Mouse (Mus musculus): ENCODE data around the gene Il11. TPM values are rescaled to one million over a fixed set of nuclear protein-coding genes. Genes with fewer than 3 reads are reported as not detected.

The Il11 gene
- total RNA-seq, 2 experiments from 2014 or later = 0.13 TPM; not detected in 1

Other genes with a start within 250 kb of the Il11 start
- gene Syt5, start 235.3 kb downstream of the Il11 start, total RNA-seq (2021) = under 1 TPM in 1 of 2 experiments, not detected in 1; 0.13 TPM
- not detected for gene Ptprh, start 178.8 kb downstream of the Il11 start, total RNA-seq (2021)
- 1 to 10 TPM; 2.1 to 3.1 TPM for gene Tmem86b, start 151.4 kb downstream of the Il11 start, total RNA-seq (2021)
- 10 to 100 TPM; 44.2 to 45.0 TPM for gene Ppp6r1, start 123.8 kb downstream of the Il11 start, total RNA-seq (2021)
- 10 to 100 TPM; 19.7 to 20.3 TPM for gene Hspbp1, start 97.8 kb downstream of the Il11 start, total RNA-seq (2021)
- 1 to 10 TPM; 1.8 to 2.3 TPM for gene Brsk1, start 92.3 kb downstream of the Il11 start, total RNA-seq (2021)
- under 1 TPM in 1 of 2 experiments, not detected in 1; 0.12 TPM for gene Tmem150b, start 57.6 kb downstream of the Il11 start, total RNA-seq (2021)
- 10 to 100 TPM; 18.9 to 19.9 TPM for gene Kmt5c, start 42.7 kb downstream of the Il11 start, total RNA-seq (2021)
- 1 to 10 TPM; 2.6 to 2.9 TPM for gene Cox6b2, start 29.8 kb downstream of the Il11 start, total RNA-seq (2021)
- not detected for gene Fam71e2, start 11.6 kb downstream of the Il11 start, total RNA-seq (2021)
- gene Tmem190, start 78 bp upstream of the Il11 start, total RNA-seq (2021) = not detected
- gene Tmem238, start 6.8 kb upstream of the Il11 start, total RNA-seq (2021) = 1 to 10 TPM; 2.5 to 4.1 TPM
- gene Rpl28, start 10.0 kb upstream of the Il11 start, total RNA-seq (2021) = 100 to 1,000 TPM; 613 to 657 TPM
- gene Ube2s, start 29.7 kb upstream of the Il11 start, total RNA-seq (2021) = 10 to 100 TPM; 79.5 to 80.4 TPM
- gene Shisa7, start 61.8 kb upstream of the Il11 start, total RNA-seq (2021) = not detected
- 1 to 10 TPM; 2.4 TPM for gene Isoc2b, start 87.4 kb upstream of the Il11 start, total RNA-seq (2021)
- 10 to 100 TPM; 15.8 to 16.7 TPM for gene Isoc2a, start 94.3 kb upstream of the Il11 start, total RNA-seq (2021)
- not detected for gene Gm36210, start 123.7 kb upstream of the Il11 start, total RNA-seq (2021)
- 1 to 10 TPM; 7.9 to 8.4 TPM for gene Zfp628, start 132.4 kb upstream of the Il11 start, total RNA-seq (2021)
- 1 to 10 TPM; 2.4 to 3.3 TPM for gene Nat14, start 139.2 kb upstream of the Il11 start, total RNA-seq (2021)
- gene Ssc5d, start 142.9 kb upstream of the Il11 start, total RNA-seq (2021) = 10 to 100 TPM; 28.5 to 33.4 TPM
- 10 to 100 TPM; 39.9 to 51.4 TPM for gene Sbk2, start 181.5 kb upstream of the Il11 start, total RNA-seq (2021)
- gene Sbk3, start 188.3 kb upstream of the Il11 start, total RNA-seq (2021) = 1 to 10 TPM in 1 of 2 experiments, under 1 TPM in 1; 0.33 to 1.0 TPM
- 10 to 100 TPM in 1 of 2 experiments, 1 to 10 TPM in 1; 9.0 to 10.5 TPM for gene Zfp579, start 213.3 kb upstream of the Il11 start, total RNA-seq (2021)
- 1 to 10 TPM; 5.8 to 6.0 TPM for gene Zfp524, start 231.6 kb upstream of the Il11 start, total RNA-seq (2021)
- gene Fiz1, start 231.8 kb upstream of the Il11 start, total RNA-seq (2021) = 10 to 100 TPM; 16.3 to 16.5 TPM
- not detected for gene Gm44973, start 232.6 kb upstream of the Il11 start, total RNA-seq (2021)
- 10 to 100 TPM; 12.6 to 13.4 TPM for gene Zfp865, start 237.5 kb upstream of the Il11 start, total RNA-seq (2021)
- under 1 TPM; 0.31 to 0.33 TPM for gene Ccdc106, start 237.7 kb upstream of the Il11 start, total RNA-seq (2021)